In the genomic region with DNA sequence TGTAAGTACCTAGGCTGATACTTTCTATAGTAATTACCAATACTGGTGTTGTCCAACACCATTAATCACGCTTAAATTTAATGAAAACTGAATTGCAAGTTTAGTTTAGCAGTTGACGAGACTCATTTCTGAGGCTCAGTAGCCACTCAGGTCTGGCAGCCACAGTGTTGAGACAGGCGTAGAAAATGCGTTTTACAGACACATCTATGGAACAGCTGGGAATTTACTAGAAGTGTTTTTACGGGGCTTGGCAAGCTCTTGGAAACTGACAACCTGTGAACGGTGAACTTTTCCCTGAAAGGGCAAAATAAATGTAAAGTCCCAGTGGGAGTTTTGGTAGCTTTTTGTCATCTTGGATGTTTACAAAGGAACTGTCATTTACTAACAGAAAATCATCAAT, we compare ENCODE assay signal across 28 mouse cellular contexts.
A peak's percentile ranks its signal among the peaks of the same experiment; 100 is the strongest.
DNase-seq lines count a peak whose midpoint lies in the region; ATAC-seq and TF ChIP-seq lines count a peak whose summit lies in the region.
"Had no signal": no experiment of that assay in that cellular context is flagged by ENCODE, and none has a peak within 500 bp of the region (broad histone marks: within the 10 kb centered on the region; RNA-seq: fewer than 3 reads in every experiment).

No protein-coding gene starts in this region.

- ATAC-seq in embryonic facial prominence, embryonic 14.5 days (ENCODE audit: low read depth): no peak
- ATAC-seq in limb, embryonic 12.5 days (ENCODE audit: insufficient number of reproducible peaks, insufficient read depth, low FRiP score, low TSS enrichment, low read depth): 0 out of 2 replicates have a peak, but pooled peaks have one; percentile 52
- peak; percentile 66; the same call in 1 of the 2 replicates for ATAC-seq in limb, embryonic 14.5 days (ENCODE audit: low FRiP score, low read depth)
- ATAC-seq: CD4-positive, CD25-positive, alpha-beta regulatory T cell, adult 4 months; forebrain, embryonic 16.5 days; hindbrain, embryonic 16.5 days; intestine, embryonic 15.5 days had no signal

- H3K9ac ChIP-seq in embryonic facial prominence, embryonic 14.5 days (ENCODE audit: low read depth, low read length): no peak overlapping the region
- no peak overlapping the region for H3K9ac ChIP-seq in limb, embryonic 12.5 days (replicated peaks)
- no peak overlapping the region for H3K9ac ChIP-seq in limb, embryonic 14.5 days (ENCODE audit: low read depth, low read length, severe bottlenecking)
- H3K9ac ChIP-seq: embryonic facial prominence, embryonic 12.5 days; forebrain, embryonic 12.5 days; heart, embryonic 12.5 days; heart, embryonic 15.5 days; hindbrain, embryonic 13.5 days; intestine, embryonic 15.5 days had no signal

- DNase-seq in embryonic facial prominence, embryonic 14.5 days (ENCODE audit: low spot score): peak; percentile 19
- DNase-seq in embryonic facial prominence, embryonic 10.5 days (ENCODE audit: low spot score): no peak
- DNase-seq in limb, embryonic 10.5 days (ENCODE audit: low spot score): no peak
- peak; percentile 64 for DNase-seq in limb, embryonic 14.5 days (ENCODE audit: low spot score)
- no peak for DNase-seq in adipocyte (ENCODE audit: low spot score)
- DNase-seq: adrenal gland, adult 8-10 months; adrenal gland, postnatal 25 days; cerebellum, adult 11-12 months; cerebellum, adult 8-10 months; cerebellum, postnatal 10 days; cerebellum, postnatal 36 days; gastrocnemius, postnatal 10 days; gastrocnemius, postnatal 36 days; heart, postnatal 10 days; heart, postnatal 36 days; kidney, adult 11 months had no signal

- no peaks in the 10 kb centered on the region for H3K36me3 ChIP-seq in embryonic facial prominence, embryonic 14.5 days (ENCODE audit: control insufficient read depth, insufficient read depth, low read length)
- no peaks in the 10 kb centered on the region for H3K36me3 ChIP-seq in embryonic facial prominence, embryonic 10.5 days (replicated peaks)
- H3K36me3 ChIP-seq in limb, embryonic 12.5 days: no peaks in the 10 kb centered on the region
- no peaks in the 10 kb centered on the region for H3K36me3 ChIP-seq in limb, embryonic 10.5 days
- H3K36me3 ChIP-seq in limb, embryonic 14.5 days (ENCODE audit: control insufficient read depth, insufficient read depth, low read length): no peaks in the 10 kb centered on the region
- H3K36me3 ChIP-seq: embryonic facial prominence, embryonic 12.5 days; forebrain, embryonic 12.5 days; heart, embryonic 12.5 days; heart, embryonic 15.5 days; hindbrain, embryonic 10.5 days; hindbrain, embryonic 13.5 days; intestine, embryonic 15.5 days had no signal

- 65% methylated on average over 6 of the region's 6 CpGs for WGBS in embryonic facial prominence, embryonic 14.5 days
- WGBS in embryonic facial prominence, embryonic 10.5 days: 78% methylated on average over 6 of the region's 6 CpGs
- 27% methylated on average over 6 of the region's 6 CpGs for WGBS in limb, embryonic 12.5 days
- WGBS in limb, embryonic 10.5 days: 73% methylated on average over 6 of the region's 6 CpGs
- 20% methylated on average over 6 of the region's 6 CpGs for WGBS in limb, embryonic 14.5 days

- H3K9me3 ChIP-seq in embryonic facial prominence, embryonic 14.5 days (ENCODE audit: control insufficient read depth, low read length): no peaks in the 10 kb centered on the region
- H3K9me3 ChIP-seq in embryonic facial prominence, embryonic 10.5 days: no peaks in the 10 kb centered on the region
- H3K9me3 ChIP-seq in limb, embryonic 12.5 days: no peaks in the 10 kb centered on the region
- H3K9me3 ChIP-seq in limb, embryonic 10.5 days (replicated peaks): no peaks in the 10 kb centered on the region
- H3K9me3 ChIP-seq in limb, embryonic 14.5 days (ENCODE audit: control insufficient read depth, low read length): no peaks in the 10 kb centered on the region
- H3K9me3 ChIP-seq: embryonic facial prominence, embryonic 12.5 days; forebrain, embryonic 12.5 days; heart, embryonic 12.5 days; heart, embryonic 15.5 days; hindbrain, embryonic 10.5 days; hindbrain, embryonic 13.5 days; intestine, embryonic 15.5 days had no signal

- H3K27me3 ChIP-seq in embryonic facial prominence, embryonic 14.5 days (replicated peaks; ENCODE audit: control insufficient read depth, insufficient read depth, low read length): no peaks in the 10 kb centered on the region
- H3K27me3 ChIP-seq in embryonic facial prominence, embryonic 10.5 days (replicated peaks; ENCODE audit: low read depth, poor library complexity, severe bottlenecking): no peaks in the 10 kb centered on the region
- no peaks in the 10 kb centered on the region for H3K27me3 ChIP-seq in limb, embryonic 12.5 days
- H3K27me3 ChIP-seq in limb, embryonic 10.5 days (ENCODE audit: low read depth, poor library complexity, severe bottlenecking): no peaks in the 10 kb centered on the region
- H3K27me3 ChIP-seq in limb, embryonic 14.5 days (ENCODE audit: control insufficient read depth, insufficient read depth, low read length): no peaks in the 10 kb centered on the region
- H3K27me3 ChIP-seq: embryonic facial prominence, embryonic 12.5 days; forebrain, embryonic 12.5 days; heart, embryonic 12.5 days; heart, embryonic 15.5 days; hindbrain, embryonic 13.5 days; intestine, embryonic 15.5 days had no signal

- no peak overlapping the region for H3K27ac ChIP-seq in embryonic facial prominence, embryonic 14.5 days (replicated peaks; ENCODE audit: low read depth, low read length)
- no peak overlapping the region for H3K27ac ChIP-seq in embryonic facial prominence, embryonic 10.5 days (replicated peaks)
- 0 out of 2 replicates have a peak overlapping the region, but pooled peaks have one; percentile 41 for H3K27ac ChIP-seq in limb, embryonic 12.5 days
- no peak overlapping the region for H3K27ac ChIP-seq in limb, embryonic 10.5 days
- H3K27ac ChIP-seq in limb, embryonic 14.5 days (replicated peaks; ENCODE audit: low read depth, low read length): no peak overlapping the region
- H3K27ac ChIP-seq: embryonic facial prominence, embryonic 12.5 days; forebrain, embryonic 12.5 days; heart, embryonic 15.5 days; hindbrain, embryonic 10.5 days; hindbrain, embryonic 13.5 days; intestine, embryonic 15.5 days had no signal

- H3K4me1 ChIP-seq in embryonic facial prominence, embryonic 14.5 days (ENCODE audit: control insufficient read depth, insufficient read depth, low read length): peaks cover 2% of the 10 kb centered on the region; the same call in 1 of the 2 replicates
- H3K4me1 ChIP-seq in embryonic facial prominence, embryonic 10.5 days: 0 out of 2 replicates have a peak, but pooled peaks cover 7% of the 10 kb centered on the region
- H3K4me1 ChIP-seq in limb, embryonic 12.5 days (replicated peaks): peaks cover 26% of the 10 kb centered on the region
- H3K4me1 ChIP-seq in limb, embryonic 10.5 days: peaks cover 11% of the 10 kb centered on the region; the same call in 1 of the 2 replicates
- H3K4me1 ChIP-seq in limb, embryonic 14.5 days (ENCODE audit: control insufficient read depth, insufficient read depth, low read length): peaks cover 7% of the 10 kb centered on the region; the same call in 1 of the 2 replicates
- H3K4me1 ChIP-seq: forebrain, embryonic 12.5 days; heart, embryonic 15.5 days; hindbrain, embryonic 10.5 days; hindbrain, embryonic 13.5 days; intestine, embryonic 15.5 days had no signal

- no peak overlapping the region for H3K4me3 ChIP-seq in embryonic facial prominence, embryonic 14.5 days (ENCODE audit: low read depth, low read length)
- H3K4me3 ChIP-seq in embryonic facial prominence, embryonic 10.5 days: no peak overlapping the region
- no peak overlapping the region for H3K4me3 ChIP-seq in limb, embryonic 12.5 days (replicated peaks)
- no peak overlapping the region for H3K4me3 ChIP-seq in limb, embryonic 10.5 days
- H3K4me3 ChIP-seq in limb, embryonic 14.5 days (replicated peaks; ENCODE audit: low read length): no peak overlapping the region
- H3K4me3 ChIP-seq: embryonic facial prominence, embryonic 12.5 days; erythroblast, embryonic 14.5 days; forebrain, embryonic 12.5 days; heart, embryonic 12.5 days; heart, embryonic 15.5 days; hindbrain, embryonic 10.5 days; hindbrain, embryonic 13.5 days; intestine, embryonic 15.5 days had no signal

- no peak overlapping the region for H3K4me2 ChIP-seq in embryonic facial prominence, embryonic 14.5 days (ENCODE audit: low read depth, low read length)
- H3K4me2 ChIP-seq in limb, embryonic 12.5 days: no peak overlapping the region
- H3K4me2 ChIP-seq in limb, embryonic 14.5 days (replicated peaks; ENCODE audit: low read depth, low read length, severe bottlenecking): no peak overlapping the region
- H3K4me2 ChIP-seq: embryonic facial prominence, embryonic 12.5 days; forebrain, embryonic 12.5 days; heart, embryonic 12.5 days; heart, embryonic 15.5 days; hindbrain, embryonic 13.5 days; intestine, embryonic 15.5 days had no signal

- TF ChIP-seq POLR2A in limb, embryonic 14.5 days (IDR thresholded peaks at IDR 0.05; ENCODE audit: borderline replicate concordance, extremely low read depth, insufficient read depth, insufficient read length): no peak

Comparison
In these comparisons a context has a peak if more than half of its experiments do, and no peak if none do; other contexts are left out.
1. DNase-seq: peak in embryonic facial prominence, embryonic 14.5 days (single experiment) and limb, embryonic 14.5 days (single experiment); none in embryonic facial prominence, embryonic 10.5 days (single experiment), limb, embryonic 10.5 days (single experiment) and adipocyte (single experiment).